Mouse (Mus musculus): ENCODE data around the gene Ablim1. TPM values are rescaled to one million over a fixed set of nuclear protein-coding genes. Genes with fewer than 3 reads are reported as not detected.

The Ablim1 gene
- total RNA-seq, 2 experiments from 2014 or later = 6.3 to 9.2 TPM

DNA sequence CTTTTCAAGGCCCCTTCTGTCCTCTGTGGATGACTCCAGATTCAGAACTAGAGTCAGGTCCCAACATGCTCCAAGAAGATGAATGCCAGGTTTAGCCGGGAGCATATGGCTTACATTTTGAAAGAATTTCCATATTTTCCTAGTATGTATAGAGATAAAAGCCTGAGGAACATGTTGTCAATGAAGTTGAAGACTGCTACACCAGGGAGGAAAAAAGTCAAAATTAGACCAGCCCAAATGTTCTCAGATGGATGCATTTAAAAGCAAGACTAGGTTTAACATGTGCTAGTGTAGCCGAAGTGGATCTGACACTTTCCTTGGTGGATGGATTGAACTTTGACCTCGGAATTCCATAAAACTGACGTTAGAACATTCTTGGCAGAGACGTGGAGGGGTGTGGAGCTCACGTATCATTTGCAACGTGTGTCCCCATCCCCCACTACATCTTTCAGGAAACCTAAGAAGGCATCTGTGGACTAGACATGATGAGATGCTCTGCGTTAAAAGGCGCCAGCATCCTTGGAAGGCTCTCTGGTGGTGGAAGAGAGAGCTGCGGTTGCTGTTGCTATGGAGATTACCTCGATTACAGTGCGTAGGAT lies 37.7 kb upstream of the Ablim1 start:
- ATAC-seq (replicated peaks; ENCODE audit: low FRiP score, low TSS enrichment, poor library complexity, severe bottlenecking) = no peak

DNA sequence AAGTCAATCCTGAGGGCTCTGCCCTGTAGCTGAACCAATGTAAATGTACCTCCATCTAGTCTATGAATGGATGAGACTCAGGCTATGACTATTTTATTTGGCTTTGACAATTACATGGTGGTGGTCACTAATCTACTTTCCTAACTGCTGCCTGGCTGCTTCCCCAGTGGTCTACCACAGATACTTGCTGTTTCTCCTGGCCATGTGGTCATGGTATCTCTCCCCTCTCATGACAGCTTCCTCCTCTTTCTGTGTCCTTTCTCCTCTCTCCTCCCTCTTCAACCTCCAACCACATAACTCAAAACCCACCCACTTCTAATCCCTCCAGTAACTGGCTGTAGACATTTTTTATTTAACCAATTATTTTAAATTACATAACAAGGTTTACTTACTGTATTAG lies 34.4 kb upstream of the Ablim1 start:
- 0 out of 2 replicates have a peak, but pooled peaks have one; percentile 16 for ATAC-seq (replicated peaks; ENCODE audit: low FRiP score, low TSS enrichment, poor library complexity, severe bottlenecking)

DNA sequence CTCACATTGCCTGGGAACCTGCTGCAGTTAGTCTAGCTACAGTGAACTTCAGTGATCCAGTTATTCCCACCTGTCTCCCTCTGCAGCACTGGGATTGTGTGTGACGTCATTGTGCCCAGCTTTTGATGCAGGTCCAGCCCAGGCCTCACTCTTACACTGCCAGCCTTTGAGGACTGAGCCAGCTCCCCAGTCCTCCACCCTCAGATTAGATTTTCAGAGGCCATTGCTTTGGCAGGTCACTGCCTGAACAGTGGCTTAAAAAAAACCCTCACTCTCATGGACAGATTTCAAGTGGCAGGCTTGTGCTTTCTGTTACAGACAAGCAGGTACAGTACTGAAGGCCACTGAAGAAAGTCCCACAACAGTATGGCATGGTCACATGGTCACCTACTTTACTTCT lies 30.0 kb upstream of the Ablim1 start:
- no peak for ATAC-seq (replicated peaks; ENCODE audit: low FRiP score, low TSS enrichment, poor library complexity, severe bottlenecking)

DNA sequence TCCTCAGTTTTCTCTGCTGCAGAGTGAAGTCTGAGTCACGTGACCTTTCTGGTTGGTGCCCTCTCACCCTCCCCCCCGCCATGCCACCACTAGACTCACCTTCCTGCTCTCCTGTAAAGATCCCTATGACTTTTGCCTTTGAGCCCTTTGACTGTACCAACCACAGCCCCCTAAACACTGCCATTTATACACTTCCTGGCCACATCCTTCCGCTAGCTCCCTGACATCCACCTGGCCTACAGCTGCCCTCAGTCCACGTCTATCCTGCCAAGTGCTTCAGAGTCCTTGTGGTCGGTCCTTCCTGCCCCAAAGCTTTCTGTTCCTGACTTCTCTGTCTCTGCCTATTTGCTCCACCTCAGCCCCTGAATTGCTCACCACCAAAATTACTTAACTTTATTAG lies 29.1 kb upstream of the Ablim1 start:
- no peak for ATAC-seq (replicated peaks; ENCODE audit: low FRiP score, low TSS enrichment, poor library complexity, severe bottlenecking)

DNA sequence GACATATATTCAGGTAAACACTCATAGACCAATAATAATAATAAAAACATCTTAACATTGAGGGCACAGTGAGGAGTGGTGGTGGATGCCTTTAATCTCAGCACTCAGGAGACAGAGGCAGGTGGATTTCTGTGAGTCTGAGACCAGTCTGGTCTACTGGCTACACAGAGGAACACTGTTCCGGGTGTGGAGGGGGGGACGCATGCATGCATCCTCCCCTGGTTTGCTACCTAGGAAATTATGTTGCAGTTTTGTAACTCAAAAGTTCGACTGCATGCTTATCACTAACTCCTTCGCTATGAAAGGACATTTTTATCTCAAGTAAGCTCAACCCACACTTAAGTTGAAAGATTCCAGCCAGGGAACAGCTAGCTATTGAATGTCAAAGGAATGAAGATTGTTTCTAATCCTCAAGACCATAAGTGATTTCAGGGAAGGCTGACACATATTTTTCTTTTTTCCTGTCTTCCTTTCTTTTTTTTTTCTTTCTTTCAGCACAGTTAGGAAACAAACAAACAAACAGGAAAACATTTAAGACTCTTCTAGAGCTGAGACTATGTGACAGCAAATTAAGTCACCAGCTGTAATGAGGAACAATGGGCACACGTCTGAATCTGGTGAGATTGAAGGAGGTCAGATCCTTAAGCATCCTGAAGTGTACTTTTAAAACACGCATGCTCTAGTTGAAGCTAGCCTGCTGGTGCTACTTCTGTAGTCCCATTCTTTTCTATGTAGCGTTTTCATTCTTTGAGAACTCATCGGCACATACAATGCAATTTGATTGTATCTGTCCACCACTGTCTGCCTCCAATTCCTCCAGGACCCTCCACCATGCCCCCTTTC lies 26.4 kb upstream of the Ablim1 start:
- ATAC-seq (replicated peaks; ENCODE audit: low FRiP score, low TSS enrichment, poor library complexity, severe bottlenecking) = no peak

DNA sequence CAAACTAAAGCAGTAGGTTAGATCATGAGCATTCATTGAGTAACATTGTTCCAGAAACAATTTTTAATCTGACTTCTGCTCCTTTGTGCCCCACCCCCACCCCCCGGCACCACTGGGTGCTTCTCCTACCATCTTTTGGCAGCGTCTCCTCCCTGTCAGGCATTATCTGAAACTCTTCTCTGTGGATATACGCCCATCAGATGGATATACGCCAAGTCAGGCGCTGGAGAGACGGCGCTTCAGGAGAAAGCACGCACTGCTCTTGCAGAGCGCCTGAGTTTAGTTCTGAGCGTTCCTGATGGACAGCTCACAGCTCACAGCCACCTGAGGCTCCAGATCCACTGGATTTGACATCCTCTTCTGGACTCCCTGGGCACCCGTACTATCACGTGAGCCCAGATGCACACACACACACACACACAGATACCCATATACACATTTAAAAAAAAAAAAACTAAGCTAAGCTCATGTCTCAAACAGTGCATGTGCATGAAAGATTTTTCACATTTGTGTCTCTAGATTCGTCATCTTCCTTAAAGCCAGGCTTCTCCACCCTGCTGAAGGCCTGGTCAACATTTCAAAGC lies 24.7 kb upstream of the Ablim1 start:
- peak; percentile 88 for ATAC-seq (replicated peaks; ENCODE audit: low FRiP score, low TSS enrichment, poor library complexity, severe bottlenecking)

DNA sequence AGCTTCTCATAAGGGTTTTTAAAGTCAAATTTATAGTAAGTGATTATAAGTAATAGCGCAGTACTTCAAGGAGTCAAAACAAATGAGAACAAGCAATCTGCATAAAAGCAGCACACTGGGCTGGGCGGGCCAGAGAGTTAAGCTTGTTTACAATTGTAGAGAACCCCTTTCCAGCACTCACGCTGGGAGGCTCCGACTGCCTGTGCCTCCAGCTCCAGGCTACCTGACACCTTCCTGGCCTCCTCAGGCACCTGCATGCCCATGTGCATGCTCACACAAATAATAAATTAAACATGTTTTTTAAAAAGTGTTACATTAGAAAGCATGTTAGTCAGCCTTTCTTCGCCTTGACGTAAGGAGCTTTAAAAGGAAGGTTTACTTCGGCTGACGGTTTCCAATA lies 20.4 kb upstream of the Ablim1 start:
- no peak for ATAC-seq (replicated peaks; ENCODE audit: low FRiP score, low TSS enrichment, poor library complexity, severe bottlenecking)

DNA sequence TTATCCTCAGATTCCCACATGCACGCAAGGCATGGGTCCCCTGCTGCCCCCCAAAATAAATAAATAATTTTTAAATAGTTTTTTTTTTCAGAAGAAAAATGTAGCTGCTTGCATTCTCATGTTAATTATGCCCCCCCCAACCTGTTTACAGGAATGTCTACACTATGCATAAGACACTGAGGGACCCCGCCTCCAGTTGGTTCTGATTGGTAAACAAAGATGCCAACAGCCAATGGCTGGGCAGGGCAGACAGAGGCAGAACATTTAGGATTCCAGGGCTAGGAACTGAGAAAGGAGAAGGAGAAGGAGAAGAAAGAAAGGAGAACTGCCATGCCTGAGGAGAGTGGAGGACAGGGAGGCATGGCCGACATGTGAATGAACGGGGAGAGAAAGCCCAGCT lies 18.6 kb upstream of the Ablim1 start:
- no peak for ATAC-seq (replicated peaks; ENCODE audit: low FRiP score, low TSS enrichment, poor library complexity, severe bottlenecking)

DNA sequence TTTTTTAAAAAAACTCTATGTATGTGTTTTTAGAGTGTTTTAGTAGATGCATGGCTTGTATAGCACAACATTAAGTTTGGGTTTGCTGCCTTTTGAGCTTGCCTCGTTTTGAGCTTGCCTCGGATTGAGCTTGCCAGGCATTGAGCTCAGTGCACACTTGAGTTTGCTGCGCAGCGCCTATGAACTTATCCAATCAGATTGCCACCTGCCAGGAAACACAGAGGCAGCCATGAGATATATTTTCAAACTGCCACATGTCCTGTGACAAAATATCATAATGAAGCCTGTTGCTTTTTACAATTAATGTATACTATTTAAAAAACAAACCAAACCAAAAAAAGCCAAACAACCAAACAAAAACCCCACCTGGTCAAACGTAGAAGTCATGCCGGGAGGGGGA lies 16.5 kb upstream of the Ablim1 start:
- ATAC-seq (replicated peaks; ENCODE audit: low FRiP score, low TSS enrichment, poor library complexity, severe bottlenecking) = peak; percentile 79

DNA sequence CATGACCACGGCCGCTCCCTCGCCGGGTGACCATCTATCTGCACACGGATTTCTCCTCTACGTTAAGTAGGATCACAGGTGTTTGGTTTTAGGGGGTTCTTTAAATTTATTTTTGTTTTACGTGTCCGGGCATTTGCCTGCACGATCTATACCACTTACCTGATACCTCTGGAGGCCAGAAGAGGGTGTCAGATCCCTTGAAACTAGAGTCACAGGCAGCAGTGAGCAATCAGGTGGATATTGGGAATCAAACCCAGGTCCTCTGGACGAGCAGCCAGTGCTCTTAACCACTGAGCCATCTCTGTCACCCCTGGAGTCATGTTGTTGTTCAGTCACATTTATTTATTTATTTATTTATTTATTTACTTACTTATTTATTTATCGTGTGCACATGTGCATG lies 15.6 kb upstream of the Ablim1 start:
- no peak for ATAC-seq (replicated peaks; ENCODE audit: low FRiP score, low TSS enrichment, poor library complexity, severe bottlenecking)

DNA sequence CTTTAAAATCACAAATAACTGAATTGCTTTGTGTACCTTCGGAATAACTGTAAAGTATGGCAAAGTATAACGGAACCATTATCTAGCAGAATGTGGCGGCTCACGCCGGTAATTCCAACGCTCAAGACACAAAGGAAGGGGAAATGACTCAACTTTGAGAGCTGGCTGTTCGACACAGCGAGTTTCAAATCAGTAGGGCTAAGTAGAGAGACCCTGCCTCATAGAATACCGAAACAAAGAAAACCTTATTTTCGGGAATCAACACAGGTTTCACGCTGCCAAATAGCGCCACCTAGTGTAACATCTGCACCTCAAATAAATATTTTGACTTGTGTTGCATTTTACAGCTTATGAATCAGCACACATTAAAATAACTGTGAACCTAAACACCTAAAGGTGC lies 14.1 kb upstream of the Ablim1 start:
- ATAC-seq (replicated peaks; ENCODE audit: low FRiP score, low TSS enrichment, poor library complexity, severe bottlenecking) = no peak

DNA sequence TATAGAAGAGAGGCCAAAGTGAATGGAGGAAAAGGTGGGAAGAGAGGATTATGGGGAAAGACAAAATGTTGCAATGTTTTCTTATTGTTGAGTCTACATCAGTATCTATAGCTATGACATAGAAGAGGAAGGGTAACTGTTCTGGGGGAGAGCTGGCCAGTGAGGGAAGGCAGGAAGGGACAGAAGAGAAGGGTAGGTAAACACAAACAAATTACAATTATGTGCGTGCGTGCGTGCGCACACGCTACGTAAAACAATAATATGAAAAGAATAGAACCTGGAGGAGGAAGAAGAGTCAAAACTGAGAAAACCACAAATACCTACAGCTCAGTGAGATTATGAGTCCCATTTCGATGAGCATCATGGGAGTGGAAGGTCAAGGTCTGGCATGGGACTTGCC lies 13.6 kb upstream of the Ablim1 start:
- no peak for ATAC-seq (replicated peaks; ENCODE audit: low FRiP score, low TSS enrichment, poor library complexity, severe bottlenecking)

DNA sequence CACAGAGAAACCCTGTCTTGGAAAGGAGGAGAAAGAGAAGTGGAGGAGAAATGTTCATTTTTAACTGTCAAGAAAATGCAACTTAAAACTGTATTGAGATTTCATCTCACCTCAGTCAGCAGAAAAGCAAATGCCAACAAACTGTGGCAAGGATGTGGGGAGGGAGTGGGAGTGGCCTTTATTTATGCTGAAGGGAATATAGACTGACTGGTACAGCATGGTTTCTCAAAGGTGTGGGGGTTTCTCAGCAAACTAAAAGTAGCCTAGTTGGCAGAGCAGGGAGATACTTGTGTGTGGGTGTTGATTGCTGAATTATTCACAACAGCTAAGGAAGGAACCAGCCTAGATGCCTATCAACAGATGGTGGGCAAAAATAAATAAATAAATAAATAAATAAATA lies 13.0 kb upstream of the Ablim1 start:
- no peak for ATAC-seq (replicated peaks; ENCODE audit: low FRiP score, low TSS enrichment, poor library complexity, severe bottlenecking)

DNA sequence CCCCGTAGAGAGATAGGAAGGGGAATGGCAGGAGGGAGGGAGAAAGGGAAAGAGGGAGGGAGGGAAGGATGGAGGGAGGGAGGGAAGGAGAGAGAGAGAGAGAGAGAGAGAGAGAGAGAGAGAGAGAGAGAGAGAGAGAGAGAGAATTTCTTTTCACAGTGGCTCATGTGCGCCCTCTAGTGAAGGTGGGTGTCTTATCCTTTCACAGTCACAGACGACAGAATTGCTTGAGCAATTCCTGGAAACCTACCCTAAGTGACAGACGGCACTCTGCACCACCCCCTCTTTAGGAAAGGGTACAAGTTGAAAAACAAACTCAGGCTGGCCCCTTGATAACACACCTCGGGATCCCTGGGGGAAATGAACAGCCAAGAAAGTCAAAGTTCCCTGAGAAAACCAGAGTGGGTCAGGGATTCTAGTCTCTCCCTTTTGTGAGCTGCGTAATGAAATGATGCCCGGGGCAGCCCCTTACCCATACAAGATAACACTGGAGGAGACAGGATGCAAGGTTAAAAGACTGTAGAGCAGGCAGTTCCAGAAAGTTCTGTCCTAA lies 11.1 kb upstream of the Ablim1 start:
- no peak for ATAC-seq (replicated peaks; ENCODE audit: low FRiP score, low TSS enrichment, poor library complexity, severe bottlenecking)

DNA sequence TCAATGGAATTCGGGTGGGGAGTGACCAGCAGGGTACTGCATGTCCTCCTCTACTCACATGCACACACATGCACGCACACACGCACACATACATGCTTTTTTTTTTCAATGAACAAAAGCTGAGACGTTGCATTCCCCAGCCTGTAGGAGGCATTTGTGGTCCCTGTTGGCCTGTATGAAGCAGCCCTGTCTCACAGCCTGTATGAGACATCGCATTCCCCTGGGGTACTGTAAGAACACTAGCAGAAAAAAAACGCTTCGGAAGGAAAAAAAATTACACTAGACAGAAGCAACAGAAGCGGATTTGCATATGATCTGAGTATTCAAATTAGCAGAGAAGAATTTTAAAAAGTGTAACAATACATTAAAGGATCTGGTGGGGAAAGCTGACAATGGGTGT lies 8.4 kb upstream of the Ablim1 start:
- no peak for ATAC-seq (replicated peaks; ENCODE audit: low FRiP score, low TSS enrichment, poor library complexity, severe bottlenecking)

DNA sequence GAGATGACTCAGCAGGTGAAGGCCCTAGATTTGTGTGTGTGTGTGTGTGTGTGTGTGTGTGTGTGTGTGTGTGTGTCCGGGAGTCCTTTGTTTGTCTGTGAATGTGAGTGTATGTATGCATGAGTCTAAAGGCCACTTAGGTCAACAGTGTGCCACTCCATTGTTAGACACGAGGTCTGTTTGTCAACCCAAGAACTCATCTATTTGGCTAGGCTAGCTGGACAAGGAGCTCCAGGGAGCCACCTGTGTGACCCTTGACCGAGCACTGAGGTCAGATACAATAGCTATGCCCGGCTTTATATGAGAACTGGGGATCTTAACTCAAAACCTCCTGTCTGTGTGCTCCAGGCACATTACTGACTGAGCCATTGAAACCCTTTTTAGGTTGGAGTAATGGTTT lies 7.8 kb upstream of the Ablim1 start:
- no peak for ATAC-seq (replicated peaks; ENCODE audit: low FRiP score, low TSS enrichment, poor library complexity, severe bottlenecking)

DNA sequence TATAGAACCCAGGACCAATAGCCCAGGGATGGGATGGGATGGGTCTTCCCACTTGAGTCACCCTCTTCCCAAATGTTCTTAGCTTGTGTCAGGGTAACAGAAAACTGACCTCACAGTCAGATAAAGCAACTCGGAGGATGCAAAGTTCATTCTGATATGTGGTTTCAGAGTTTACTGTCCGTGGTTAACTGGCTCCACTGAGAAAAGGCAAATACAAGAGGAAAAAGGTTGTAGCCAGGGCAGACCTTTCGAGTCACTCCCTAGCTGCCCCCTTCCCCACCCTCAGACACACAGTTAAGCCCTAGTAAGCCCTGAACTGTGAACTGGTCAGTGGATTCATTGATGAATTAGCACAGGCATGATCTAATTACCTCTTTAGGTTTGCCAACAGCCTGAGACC lies 7.1 kb upstream of the Ablim1 start:
- ATAC-seq (replicated peaks; ENCODE audit: low FRiP score, low TSS enrichment, poor library complexity, severe bottlenecking) = no peak

DNA sequence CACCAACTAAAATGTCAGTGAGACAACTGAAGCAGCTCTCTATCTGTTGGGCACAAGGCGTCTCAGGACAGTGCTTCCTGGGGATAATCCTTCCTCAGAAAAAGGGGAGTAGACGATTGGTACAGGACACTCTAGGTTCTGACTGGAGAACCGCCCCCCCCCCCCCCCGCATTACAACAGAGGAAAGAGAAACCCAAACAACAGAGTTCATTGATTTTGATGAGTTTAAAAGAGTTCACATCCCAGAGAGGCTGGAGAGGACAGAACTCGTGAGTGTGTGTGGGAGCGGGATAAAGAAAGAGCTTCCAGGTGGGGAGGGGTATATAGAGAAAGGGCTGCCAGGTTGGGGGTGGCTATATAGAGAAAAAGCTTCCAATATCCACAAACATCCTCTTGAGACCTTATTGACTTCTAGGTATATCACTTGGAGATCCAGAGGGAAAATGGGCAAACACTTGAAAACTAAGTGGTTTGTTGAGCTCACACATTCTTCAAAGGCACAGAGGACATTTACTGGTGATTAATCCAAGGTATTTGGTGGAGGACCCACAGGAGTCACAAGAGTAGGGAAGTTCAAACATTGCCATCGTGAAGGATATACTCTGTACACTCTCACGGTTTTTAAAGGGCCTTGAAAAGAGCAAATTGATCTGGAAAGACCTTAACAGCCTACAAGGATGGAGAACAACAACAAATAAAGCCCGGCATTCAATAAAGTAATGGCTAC lies 6.1 kb upstream of the Ablim1 start:
- no peak for ATAC-seq (replicated peaks; ENCODE audit: low FRiP score, low TSS enrichment, poor library complexity, severe bottlenecking)

DNA sequence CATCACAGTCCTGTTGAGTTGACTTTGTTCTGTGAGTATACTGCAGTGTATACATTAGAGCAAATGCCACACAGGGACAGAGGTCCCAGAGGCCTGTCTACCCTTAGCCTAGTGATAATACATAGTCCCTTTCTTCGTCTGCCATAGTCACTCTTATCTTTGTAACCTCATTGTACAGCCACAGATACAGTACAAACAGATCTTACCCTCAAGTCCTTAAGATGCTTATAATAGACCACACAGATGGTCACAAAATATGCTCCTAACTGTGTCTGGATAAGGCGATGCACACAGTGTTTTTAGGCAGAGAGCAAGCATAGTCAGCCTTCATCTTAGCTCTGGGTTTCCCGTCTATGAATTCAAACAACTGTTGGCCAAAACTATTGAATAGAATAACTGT lies 1.9 kb upstream of the Ablim1 start:
- ATAC-seq (replicated peaks; ENCODE audit: low FRiP score, low TSS enrichment, poor library complexity, severe bottlenecking) = peak; percentile 88

DNA sequence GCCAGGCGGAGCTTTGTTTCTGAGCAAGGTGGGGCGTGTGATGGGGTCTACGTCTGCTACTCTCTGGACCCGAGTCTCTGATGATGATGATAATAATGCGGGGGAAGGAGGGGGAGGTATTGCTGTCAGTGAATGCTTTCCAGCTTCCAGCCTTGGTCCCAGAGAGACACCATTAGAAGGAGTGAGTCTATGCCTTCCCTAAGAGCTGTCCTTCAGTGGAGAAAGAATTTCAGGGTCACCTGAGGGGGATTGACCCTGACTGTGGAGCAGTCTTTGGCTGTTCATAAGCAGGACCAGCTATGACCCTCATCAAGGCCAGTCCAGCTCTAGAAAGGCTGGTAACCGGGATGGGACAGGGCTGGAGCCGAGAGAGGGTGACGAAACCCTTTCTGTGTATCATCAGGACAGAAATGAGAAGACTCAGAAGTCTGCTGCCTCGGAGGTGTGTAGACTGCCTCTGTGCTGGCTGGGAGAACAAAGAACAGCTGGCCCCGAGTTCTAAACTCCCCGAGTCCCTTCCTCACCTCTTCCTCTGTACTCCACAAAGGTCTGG lies 370 bp upstream of the Ablim1 start:
- ATAC-seq (replicated peaks; ENCODE audit: low FRiP score, low TSS enrichment, poor library complexity, severe bottlenecking) = no peak
